Mouse (Mus musculus): ENCODE data around the gene Ret. TPM values are rescaled to one million over a fixed set of nuclear protein-coding genes. Genes with fewer than 3 reads are reported as not detected.

Gene Ret
- polyA plus RNA-seq, 1 experiment = 4.2 TPM

DNA sequence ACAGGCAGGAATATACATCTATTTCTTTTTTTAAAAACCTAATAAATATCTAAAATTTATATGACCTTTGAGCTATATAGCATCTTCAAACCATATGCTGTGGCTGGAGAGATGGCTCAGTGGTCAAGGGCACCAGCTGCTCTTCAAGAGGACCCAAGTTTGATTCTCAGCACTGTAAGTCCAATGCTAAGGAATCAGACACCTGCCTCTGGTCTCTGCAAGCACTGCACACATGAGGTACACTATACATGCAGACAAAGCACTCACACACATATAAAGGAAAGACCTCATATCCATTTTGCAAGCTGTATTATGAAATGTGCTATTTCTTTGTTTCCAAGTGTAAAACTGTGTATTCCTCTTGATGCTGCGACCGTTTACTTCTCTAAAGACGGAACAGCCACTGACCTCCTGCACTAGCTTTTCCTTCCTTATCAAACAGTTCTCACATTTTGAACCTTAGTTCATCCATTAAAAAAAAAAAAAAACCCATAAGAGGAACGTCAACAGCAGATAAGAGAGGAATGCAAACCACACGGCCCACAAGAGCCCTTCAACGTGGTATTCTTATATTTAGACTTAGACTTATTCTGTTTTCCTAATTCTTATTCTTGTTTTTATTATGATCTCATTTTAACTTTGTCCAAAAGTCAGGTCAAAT lies 69.6 kb downstream of the Ret start:
- 55% methylated on average over 6 of the region's 6 CpGs for WGBS
- DNase-seq (ENCODE audit: low read depth, low spot score) = no peak

- WGBS = 86% methylated on average over 7 of the region's 7 CpGs
- no peak for DNase-seq (ENCODE audit: low read depth, low spot score)
Measured at GRCm38 (mm10) chr6:118127198-118127597, 70.3 kb downstream of the Ret start.

- no peak for DNase-seq (ENCODE audit: low read depth, low spot score)
Measured at GRCm38 (mm10) chr6:118126577-118126976, 70.9 kb downstream of the Ret start.

GRCm38 (mm10) chr6:118122767-118123166 lies 74.8 kb downstream of the Ret start:
- no peak for DNase-seq (ENCODE audit: low read depth, low spot score)
- 80% methylated on average over 1 of the region's 1 CpGs for WGBS

GRCm38 (mm10) chr6:118111810-118112209 lies 85.7 kb downstream of the Ret start:
- WGBS = 50% methylated on average over 1 of the region's 1 CpGs
- no peak for DNase-seq (ENCODE audit: low read depth, low spot score)

Other genes with a start within 250 kb of the Ret start
- 0.21 and 0.45 TPM in 2 replicates for gene Rasgef1a, start 186.3 kb downstream of the Ret start, polyA plus RNA-seq (2012; rRNA removed)
- gene Csgalnact2, start 58.6 kb downstream of the Ret start, polyA plus RNA-seq (2012; rRNA removed) = 1.4 and 1.5 TPM in 2 replicates
- 2.8 and 3.5 TPM in 2 replicates for gene Bms1, start 221.8 kb upstream of the Ret start, polyA plus RNA-seq (2012; rRNA removed)

Data from large intestine, adult 2 months (tissue).